Mouse (Mus musculus) erythroblast, embryonic 14.5 days (primary cell): ENCODE data around the gene Wnt10a.

Experiments used
- GATA1 ChIP-seq: IDR thresholded peaks from 2 replicates; pipeline ENCODE4 v1.6.1; 2012; ENCODE audit warnings: low read length, inconsistent platforms, mixed read lengths
- TAL1 ChIP-seq: IDR thresholded peaks from 3 replicates; pipeline ENCODE4 v1.6.1; 2012; ENCODE audit warnings: low read length, inconsistent platforms, mixed read lengths

DNA sequence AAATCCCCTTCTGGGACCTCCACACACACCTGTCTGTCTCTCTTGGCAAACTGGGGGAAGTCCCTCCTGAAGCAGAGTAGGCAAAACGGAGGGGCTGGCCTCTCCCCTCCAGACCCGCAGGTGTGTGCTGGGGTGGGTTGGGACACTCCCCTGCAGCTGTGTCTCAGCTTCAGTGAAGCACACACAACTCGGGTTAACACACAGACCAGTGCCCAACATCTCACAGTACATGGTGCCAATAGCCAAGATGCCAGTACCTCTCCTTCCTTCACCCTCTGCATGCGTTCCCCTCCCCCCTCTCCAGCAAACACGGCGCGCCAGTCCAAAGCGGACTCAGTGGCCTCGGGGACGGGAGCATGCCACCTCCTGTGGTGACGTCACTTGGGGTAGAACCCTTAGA is at the start of gene Wnt10a:
- no peak for TF ChIP-seq GATA1
- no peak for TF ChIP-seq TAL1
